Comparison of ENCODE assay signal across 12 mouse cellular contexts in genomic region chr1:138901431-138902117, GRCm38 (mm10). TPM values are rescaled to one million over a fixed set of nuclear protein-coding genes. Genes with fewer than 3 reads are reported as not detected.
DNase-seq lines count a peak whose midpoint lies in the region; ATAC-seq and TF ChIP-seq lines count a peak whose summit lies in the region.
"Had no signal": no experiment of that assay in that cellular context is flagged by ENCODE, and none has a peak within 500 bp of the region (broad histone marks: within the 10 kb centered on the region; RNA-seq: fewer than 3 reads in every experiment).

No protein-coding gene starts in this region.

- H3K9me3 ChIP-seq in forebrain, embryonic 13.5 days (replicated peaks): no peaks in the 10 kb centered on the region
- H3K9me3 ChIP-seq in forebrain, embryonic 10.5 days: no peaks in the 10 kb centered on the region
- H3K9me3 ChIP-seq in limb, embryonic 14.5 days (ENCODE audit: control insufficient read depth, low read length): no peaks in the 10 kb centered on the region
- H3K9me3 ChIP-seq in kidney, embryonic 16.5 days (ENCODE audit: low read length): no peaks in the 10 kb centered on the region
- H3K9me3 ChIP-seq: embryonic facial prominence, embryonic 13.5 days; limb, embryonic 13.5 days; stomach, embryonic 15.5 days had no signal

- no peaks in the 10 kb centered on the region for H3K36me3 ChIP-seq in forebrain, embryonic 13.5 days (ENCODE audit: poor library complexity, severe bottlenecking)
- H3K36me3 ChIP-seq in forebrain, embryonic 10.5 days (replicated peaks): no peaks in the 10 kb centered on the region
- H3K36me3 ChIP-seq in limb, embryonic 14.5 days (ENCODE audit: control insufficient read depth, insufficient read depth, low read length): no peaks in the 10 kb centered on the region
- H3K36me3 ChIP-seq in kidney, embryonic 16.5 days (ENCODE audit: insufficient read depth, low read length): no peaks in the 10 kb centered on the region
- H3K36me3 ChIP-seq: embryonic facial prominence, embryonic 13.5 days; limb, embryonic 13.5 days; stomach, embryonic 15.5 days had no signal

- H3K27me3 ChIP-seq in forebrain, embryonic 13.5 days: no peaks in the 10 kb centered on the region
- no peaks in the 10 kb centered on the region for H3K27me3 ChIP-seq in forebrain, embryonic 10.5 days (ENCODE audit: poor library complexity, severe bottlenecking)
- no peaks in the 10 kb centered on the region for H3K27me3 ChIP-seq in limb, embryonic 14.5 days (ENCODE audit: control insufficient read depth, insufficient read depth, low read length)
- no peaks in the 10 kb centered on the region for H3K27me3 ChIP-seq in kidney, embryonic 16.5 days (ENCODE audit: insufficient read depth, low read length)
- H3K27me3 ChIP-seq: embryonic facial prominence, embryonic 13.5 days; limb, embryonic 13.5 days; stomach, embryonic 15.5 days had no signal

- H3K4me1 ChIP-seq in forebrain, embryonic 13.5 days: no peaks in the 10 kb centered on the region
- no peaks in the 10 kb centered on the region for H3K4me1 ChIP-seq in forebrain, embryonic 10.5 days
- no peaks in the 10 kb centered on the region for H3K4me1 ChIP-seq in limb, embryonic 14.5 days (ENCODE audit: control insufficient read depth, insufficient read depth, low read length)
- H3K4me1 ChIP-seq in kidney, embryonic 16.5 days (ENCODE audit: insufficient read depth, low read length): no peaks in the 10 kb centered on the region
- H3K4me1 ChIP-seq: embryonic facial prominence, embryonic 13.5 days; limb, embryonic 13.5 days; stomach, embryonic 15.5 days had no signal

- no peak overlapping the region for H3K4me2 ChIP-seq in forebrain, embryonic 13.5 days
- no peak overlapping the region for H3K4me2 ChIP-seq in limb, embryonic 14.5 days (replicated peaks; ENCODE audit: low read depth, low read length, severe bottlenecking)
- H3K4me2 ChIP-seq in kidney, embryonic 16.5 days (replicated peaks; ENCODE audit: low read depth, low read length): no peak overlapping the region
- H3K4me2 ChIP-seq: embryonic facial prominence, embryonic 13.5 days; limb, embryonic 13.5 days; stomach, embryonic 15.5 days had no signal

- no peak overlapping the region for H3K9ac ChIP-seq in forebrain, embryonic 13.5 days
- H3K9ac ChIP-seq in limb, embryonic 14.5 days (ENCODE audit: low read depth, low read length, severe bottlenecking): no peak overlapping the region
- no peak overlapping the region for H3K9ac ChIP-seq in kidney, embryonic 16.5 days (replicated peaks; ENCODE audit: low read length)
- H3K9ac ChIP-seq: embryonic facial prominence, embryonic 13.5 days; limb, embryonic 13.5 days; stomach, embryonic 15.5 days had no signal

- 91% methylated on average over 16 of the region's 16 CpGs for whole genome bisulfite sequencing in forebrain, embryonic 13.5 days
- 94% methylated on average over 16 of the region's 16 CpGs for WGBS in forebrain, embryonic 10.5 days
- 72% methylated on average over 16 of the region's 16 CpGs for WGBS in limb, embryonic 14.5 days
- WGBS in kidney, embryonic 16.5 days: 87% methylated on average over 16 of the region's 16 CpGs

- peak; percentile 55; the same call in 1 of the 2 replicates for ATAC-seq in forebrain, embryonic 13.5 days
- ATAC-seq in limb, embryonic 14.5 days (ENCODE audit: low FRiP score, low read depth): peak; percentile 30; the same call in 1 of the 2 replicates
- ATAC-seq in kidney, embryonic 16.5 days (ENCODE audit: low FRiP score, low TSS enrichment): no peak

- TF ChIP-seq POLR2A in limb, embryonic 14.5 days (IDR thresholded peaks at IDR 0.05; ENCODE audit: borderline replicate concordance, extremely low read depth, insufficient read depth, insufficient read length): no peak

- H3K27ac ChIP-seq in forebrain, embryonic 13.5 days: no peak overlapping the region
- no peak overlapping the region for H3K27ac ChIP-seq in forebrain, embryonic 10.5 days
- no peak overlapping the region for H3K27ac ChIP-seq in limb, embryonic 14.5 days (replicated peaks; ENCODE audit: low read depth, low read length)
- no peak overlapping the region for H3K27ac ChIP-seq in kidney, embryonic 16.5 days (ENCODE audit: low read length)
- H3K27ac ChIP-seq: embryonic facial prominence, embryonic 13.5 days; limb, embryonic 13.5 days; stomach, embryonic 15.5 days had no signal

- no peak for DNase-seq in forebrain, embryonic 10.5 days (ENCODE audit: extremely low spot score, low spot score)
- peak; percentile 87 for DNase-seq in cerebellum, adult 9-11 months
- DNase-seq in layer of hippocampus, adult 8-10 months (ENCODE audit: low spot score in 2 of 2): peak; percentile 63 to 80
- no peak for DNase-seq in limb, embryonic 14.5 days (ENCODE audit: low spot score)
- DNase-seq in kidney, postnatal 4 days: no peak
- no peak for DNase-seq in Muller cell, postnatal 12 days (ENCODE audit: inconsistent ontology term)
- DNase-seq: heart, adult 18-20 months had no signal

- H3K4me3 ChIP-seq in forebrain, embryonic 13.5 days: no peak overlapping the region
- H3K4me3 ChIP-seq in forebrain, embryonic 10.5 days: no peak overlapping the region
- H3K4me3 ChIP-seq in limb, embryonic 14.5 days (replicated peaks; ENCODE audit: low read length): no peak overlapping the region
- no peak overlapping the region for H3K4me3 ChIP-seq in kidney, embryonic 16.5 days (ENCODE audit: low read length)
- H3K4me3 ChIP-seq: embryonic facial prominence, embryonic 13.5 days; limb, embryonic 13.5 days; stomach, embryonic 15.5 days had no signal

RNA-seq across cellular contexts. Expression of gene 2310009B15Rik, which starts 44.9 kb away (rescaled TPM):
- 51.7 and 53.0 TPM in 2 replicates for polyA plus RNA-seq in forebrain, embryonic 13.5 days (2015; fragmentation: Nextera tagmentation; extraction: Ambion mirVana)
- polyA plus RNA-seq in forebrain, embryonic 10.5 days (2016; fragmentation: Nextera tagmentation; extraction: Ambion mirVana): 41.1 and 48.7 TPM in 2 replicates
- 10 to 100 TPM; 21.3 to 24.4 (median 22.3) TPM for total RNA-seq in layer of hippocampus, adult 8-10 months (2022)
- 47.9 and 59.0 TPM in 2 replicates for polyA plus RNA-seq in limb, embryonic 14.5 days (2012; rRNA removed)
- 48.1 and 50.4 TPM in 2 replicates for polyA plus RNA-seq in limb, embryonic 14.5 days (2014; fragmentation: Nextera tagmentation; extraction: Ambion mirVana)
- 38.7 and 39.0 TPM in 2 replicates for polyA plus RNA-seq in kidney, embryonic 16.5 days (2015; fragmentation: Nextera tagmentation; extraction: Ambion mirVana)

RNA-seq across cellular contexts. Expression of gene Lhx9, which starts 53.2 kb away (rescaled TPM):
- polyA plus RNA-seq in forebrain, embryonic 13.5 days (2015; fragmentation: Nextera tagmentation; extraction: Ambion mirVana): 32.7 and 35.8 TPM in 2 replicates
- polyA plus RNA-seq in forebrain, embryonic 10.5 days (2016; fragmentation: Nextera tagmentation; extraction: Ambion mirVana): 5.3 and 8.7 TPM in 2 replicates
- total RNA-seq in layer of hippocampus, adult 8-10 months (2022): 10 to 100 TPM; 11.9 to 16.6 (median 14.6) TPM
- polyA plus RNA-seq in limb, embryonic 14.5 days (2012; rRNA removed): 15.4 and 24.2 TPM in 2 replicates
- polyA plus RNA-seq in limb, embryonic 14.5 days (2014; fragmentation: Nextera tagmentation; extraction: Ambion mirVana): 11.9 and 14.8 TPM in 2 replicates
- polyA plus RNA-seq in kidney, embryonic 16.5 days (2015; fragmentation: Nextera tagmentation; extraction: Ambion mirVana): 0.18 and 0.32 TPM in 2 replicates
- total RNA-seq: heart, adult 18-20 months had no signal

Comparison
In these comparisons a context has a peak if more than half of its experiments do, and no peak if none do; other contexts are left out.
1. DNase-seq: peak in cerebellum, adult 9-11 months (single experiment) and layer of hippocampus, adult 8-10 months (2 of 2); none in forebrain, embryonic 10.5 days (single experiment), limb, embryonic 14.5 days (single experiment), kidney, postnatal 4 days (0 of 2) and Muller cell, postnatal 12 days (single experiment).